Mouse (Mus musculus): ENCODE measurements around the gene Itga5. TPM values are rescaled to one million over a fixed set of nuclear protein-coding genes. Genes with fewer than 3 reads are reported as not detected.

The Itga5 gene
- polyA plus RNA-seq, 1 experiment, result 34.3 TPM

- no peak for DNase-seq
- TF ChIP-seq CTCF (IDR thresholded peaks at IDR 0.05; ENCODE audit: insufficient read depth, low read length) (no peak), POLR2A (IDR thresholded peaks at IDR 0.05; ENCODE audit: borderline replicate concordance, extremely low read depth, low read depth, low read length) (no peak)
- Histone ChIP-seq H3K4me1 (ENCODE audit: control insufficient read depth, insufficient read depth, low read length) (peaks cover 13% of the 10 kb centered on the region; the same call in 1 of the 2 replicates), H3K4me3 (replicated peaks; ENCODE audit: extremely low read depth, low read depth, low read length) (no peak overlapping the region)
- 44% methylated on average over 4 of the region's 4 CpGs for WGBS
Measured at GRCm38 (mm10) chr15:103357817-103358216, 8.7 kb downstream of the Itga5 start.

GRCm38 (mm10) chr15:103356130-103356529 is 10.4 kb downstream of the Itga5 start:
- TF ChIP-seq CTCF (IDR thresholded peaks at IDR 0.05; ENCODE audit: insufficient read depth, low read length) (no peak), POLR2A (IDR thresholded peaks at IDR 0.05; ENCODE audit: borderline replicate concordance, extremely low read depth, low read depth, low read length) (no peak)
- Histone ChIP-seq H3K4me1 (ENCODE audit: control insufficient read depth, insufficient read depth, low read length) (peaks cover 6% of the 10 kb centered on the region; the same call in 1 of the 2 replicates), H3K4me3 (replicated peaks; ENCODE audit: extremely low read depth, low read depth, low read length) (no peak overlapping the region)
- 83% methylated on average over 4 of the region's 4 CpGs for WGBS
- no peak for DNase-seq

GRCm38 (mm10) chr15:103355420-103355819 is 11.1 kb downstream of the Itga5 start:
- peaks cover 6% of the 10 kb centered on the region; the same call in 1 of the 2 replicates for H3K4me1 ChIP-seq (ENCODE audit: control insufficient read depth, insufficient read depth, low read length)
- WGBS, result 56% methylated on average over 4 of the region's 4 CpGs
- no peak for DNase-seq
- H3K4me3 ChIP-seq (replicated peaks; ENCODE audit: extremely low read depth, low read depth, low read length), result no peak overlapping the region
- TF ChIP-seq CTCF (IDR thresholded peaks at IDR 0.05; ENCODE audit: insufficient read depth, low read length) (no peak), POLR2A (IDR thresholded peaks at IDR 0.05; ENCODE audit: borderline replicate concordance, extremely low read depth, low read depth, low read length) (no peak)

- Histone ChIP-seq H3K4me3 (replicated peaks; ENCODE audit: extremely low read depth, low read depth, low read length) (no peak overlapping the region), H3K4me1 (ENCODE audit: control insufficient read depth, insufficient read depth, low read length) (peaks cover 6% of the 10 kb centered on the region; the same call in 1 of the 2 replicates)
- DNase-seq, result no peak
- TF ChIP-seq CTCF (IDR thresholded peaks at IDR 0.05; ENCODE audit: insufficient read depth, low read length), result no peak
- no peak for TF ChIP-seq POLR2A (IDR thresholded peaks at IDR 0.05; ENCODE audit: borderline replicate concordance, extremely low read depth, low read depth, low read length)
- 92% methylated on average over 2 of the region's 2 CpGs for WGBS
Measured at GRCm38 (mm10) chr15:103354690-103355089, 11.9 kb downstream of the Itga5 start.

GRCm38 (mm10) chr15:103353511-103354256 is 12.9 kb downstream of the Itga5 start:
- H3K4me3 ChIP-seq (replicated peaks; ENCODE audit: extremely low read depth, low read depth, low read length), result no peak overlapping the region
- TF ChIP-seq CTCF (IDR thresholded peaks at IDR 0.05; ENCODE audit: insufficient read depth, low read length) (no peak), POLR2A (IDR thresholded peaks at IDR 0.05; ENCODE audit: borderline replicate concordance, extremely low read depth, low read depth, low read length) (no peak)
- DNase-seq, result no peak
- WGBS, result 91% methylated on average over 11 of the region's 11 CpGs
- peaks cover 6% of the 10 kb centered on the region; the same call in 1 of the 2 replicates for H3K4me1 ChIP-seq (ENCODE audit: control insufficient read depth, insufficient read depth, low read length)

GRCm38 (mm10) chr15:103352856-103353255 is 13.7 kb downstream of the Itga5 start:
- 34% methylated on average over 4 of the region's 4 CpGs for WGBS
- TF ChIP-seq POLR2A (IDR thresholded peaks at IDR 0.05; ENCODE audit: borderline replicate concordance, extremely low read depth, low read depth, low read length) (no peak), CTCF (IDR thresholded peaks at IDR 0.05; ENCODE audit: insufficient read depth, low read length) (peak; percentile 90)
- Histone ChIP-seq H3K4me3 (replicated peaks; ENCODE audit: extremely low read depth, low read depth, low read length) (no peak overlapping the region), H3K4me1 (ENCODE audit: control insufficient read depth, insufficient read depth, low read length) (no peaks in the 10 kb centered on the region; the same call in 1 of the 2 replicates)
- DNase-seq, result peak; percentile 55

GRCm38 (mm10) chr15:103347275-103347684 is 19.3 kb downstream of the Itga5 start:
- TF ChIP-seq POLR2A (IDR thresholded peaks at IDR 0.05; ENCODE audit: borderline replicate concordance, extremely low read depth, low read depth, low read length) (no peak), CTCF (IDR thresholded peaks at IDR 0.05; ENCODE audit: insufficient read depth, low read length) (peak; percentile 74)
- Histone ChIP-seq H3K4me3 (replicated peaks; ENCODE audit: extremely low read depth, low read depth, low read length) (no peak overlapping the region), H3K4me1 (ENCODE audit: control insufficient read depth, insufficient read depth, low read length) (no peaks in the 10 kb centered on the region)
- WGBS, result 13% methylated on average over 2 of the region's 2 CpGs
- DNase-seq, result peak; percentile 43

GRCm38 (mm10) chr15:103345789-103346188 is 20.8 kb downstream of the Itga5 start:
- Histone ChIP-seq H3K4me3 (replicated peaks; ENCODE audit: extremely low read depth, low read depth, low read length) (no peak overlapping the region), H3K4me1 (ENCODE audit: control insufficient read depth, insufficient read depth, low read length) (no peaks in the 10 kb centered on the region)
- WGBS, result 84% methylated on average over 6 of the region's 6 CpGs
- no peak for TF ChIP-seq POLR2A (IDR thresholded peaks at IDR 0.05; ENCODE audit: borderline replicate concordance, extremely low read depth, low read depth, low read length)
- TF ChIP-seq CTCF (IDR thresholded peaks at IDR 0.05; ENCODE audit: insufficient read depth, low read length), result no peak
- DNase-seq, result no peak

GRCm38 (mm10) chr15:103343556-103343955 is 23.0 kb downstream of the Itga5 start:
- TF ChIP-seq CTCF (IDR thresholded peaks at IDR 0.05; ENCODE audit: insufficient read depth, low read length), result no peak
- no peak for TF ChIP-seq POLR2A (IDR thresholded peaks at IDR 0.05; ENCODE audit: borderline replicate concordance, extremely low read depth, low read depth, low read length)
- DNase-seq, result no peak
- Histone ChIP-seq H3K4me1 (ENCODE audit: control insufficient read depth, insufficient read depth, low read length) (0 out of 2 replicates have a peak, but pooled peaks cover 2% of the 10 kb centered on the region), H3K4me3 (replicated peaks; ENCODE audit: extremely low read depth, low read depth, low read length) (no peak overlapping the region)

- 68% methylated on average over 3 of the region's 3 CpGs for WGBS
- no peak for TF ChIP-seq CTCF (IDR thresholded peaks at IDR 0.05; ENCODE audit: insufficient read depth, low read length)
- DNase-seq, result no peak
- H3K4me1 ChIP-seq (ENCODE audit: control insufficient read depth, insufficient read depth, low read length), result 0 out of 2 replicates have a peak, but pooled peaks cover 2% of the 10 kb centered on the region
- H3K4me3 ChIP-seq (replicated peaks; ENCODE audit: extremely low read depth, low read depth, low read length), result no peak overlapping the region
Measured at GRCm38 (mm10) chr15:103343008-103343407, 23.6 kb downstream of the Itga5 start.

Data from lung, adult 2 months (tissue).